Mouse (Mus musculus): Measurements from ENCODE around the gene Brsk1.

DNA sequence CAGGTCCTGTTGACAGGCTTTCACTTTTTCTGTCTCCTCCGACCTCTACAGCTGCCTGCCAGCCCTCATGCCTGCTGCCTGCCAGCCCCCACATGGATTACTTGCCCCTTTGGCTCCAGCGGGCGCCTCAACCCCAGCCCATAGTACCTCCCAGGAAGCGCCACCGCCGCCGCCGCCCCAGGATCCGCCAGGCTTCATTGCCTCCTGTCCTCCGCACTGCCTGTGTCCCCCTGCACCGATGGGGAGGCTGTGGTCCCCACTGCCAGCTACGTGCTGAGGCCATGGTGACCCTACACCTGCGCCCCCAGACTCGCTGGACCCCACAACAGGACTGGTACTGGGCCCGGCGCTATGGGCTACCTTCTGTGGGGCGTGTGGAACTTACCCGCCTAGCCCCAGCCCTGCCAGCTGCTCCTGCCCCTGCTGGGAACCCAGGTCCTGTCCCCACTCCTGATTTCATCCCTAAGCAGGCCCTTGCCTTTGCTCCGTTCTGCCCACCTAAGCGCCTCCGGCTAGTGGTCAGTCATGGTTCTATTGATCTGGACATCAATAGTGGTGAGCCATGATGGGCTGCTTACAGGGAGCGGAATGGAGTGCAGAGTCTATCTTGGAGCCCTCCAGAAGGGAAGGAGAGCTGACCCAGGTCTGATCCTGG lies 56.0 kb downstream of the Brsk1 start:
- TF ChIP-seq CTCF (IDR thresholded peaks at IDR 0.05) (no peak), EP300 (IDR thresholded peaks at IDR 0.05) (no peak)

Measured in lung, postnatal 0 days (tissue).